Comparison of ENCODE assay signal across 8 mouse cellular contexts in genomic region chr8:11774195-11775076, GRCm38 (mm10). TPM values are rescaled to one million over a fixed set of nuclear protein-coding genes. Genes with fewer than 3 reads are reported as not detected.
DNase-seq lines count a peak whose midpoint lies in the region; ATAC-seq lines count a peak whose summit lies in the region.

No protein-coding gene starts in this region.

- H3K4me3 ChIP-seq in megakaryocyte, embryonic 14.5 days (replicated peaks): peak overlapping the region; percentile 85
- H3K4me3 ChIP-seq in intestine, embryonic 14.5 days (ENCODE audit: low read depth, low read length): no peak overlapping the region
- H3K4me3 ChIP-seq in liver, embryonic 13.5 days (replicated peaks): no peak overlapping the region

- peak; percentile 58 for DNase-seq in intestine, embryonic 14.5 days (ENCODE audit: low spot score)
- DNase-seq in liver, embryonic 13.5 days: no peak
- peak; percentile 55 for DNase-seq in urinary bladder, adult 2 months (ENCODE audit: low spot score)
- DNase-seq in thymus, postnatal 14 days: no peak
- DNase-seq in adrenal gland, adult 2 months: no peak
- DNase-seq in adrenal gland, postnatal 36 days: no peak

- H3K9ac ChIP-seq in intestine, embryonic 14.5 days (ENCODE audit: low read length): no peak overlapping the region
- H3K9ac ChIP-seq in liver, embryonic 13.5 days: no peak overlapping the region

- peaks cover 65% of the 10 kb centered on the region for H3K36me3 ChIP-seq in megakaryocyte, embryonic 14.5 days (replicated peaks; ENCODE audit: low read length)
- H3K36me3 ChIP-seq in intestine, embryonic 14.5 days (ENCODE audit: control insufficient read depth, insufficient read depth, low read length): no peaks in the 10 kb centered on the region
- H3K36me3 ChIP-seq in liver, embryonic 13.5 days: 0 out of 2 replicates have a peak, but pooled peaks cover 3% of the 10 kb centered on the region

- no peaks in the 10 kb centered on the region for H3K27me3 ChIP-seq in megakaryocyte, embryonic 14.5 days (replicated peaks)
- H3K27me3 ChIP-seq in intestine, embryonic 14.5 days (replicated peaks; ENCODE audit: control insufficient read depth, insufficient read depth, low read length): no peaks in the 10 kb centered on the region
- H3K27me3 ChIP-seq in liver, embryonic 13.5 days: no peaks in the 10 kb centered on the region; the same call in 1 of the 2 replicates

- peaks cover 99% of the 10 kb centered on the region for H3K4me1 ChIP-seq in megakaryocyte, embryonic 14.5 days
- H3K4me1 ChIP-seq in intestine, embryonic 14.5 days (replicated peaks; ENCODE audit: control insufficient read depth, insufficient read depth, low read length): peaks cover 18% of the 10 kb centered on the region
- H3K4me1 ChIP-seq in liver, embryonic 13.5 days (replicated peaks): peaks cover 60% of the 10 kb centered on the region

- H3K4me2 ChIP-seq in intestine, embryonic 14.5 days (ENCODE audit: low read length): no peak overlapping the region
- no peak overlapping the region for H3K4me2 ChIP-seq in liver, embryonic 13.5 days

- ATAC-seq in megakaryocyte, adult 5-6 weeks (ENCODE audit: poor library complexity, severe bottlenecking): no peak
- no peak for ATAC-seq in intestine, embryonic 14.5 days (replicated peaks; ENCODE audit: low FRiP score, low TSS enrichment, low read depth)
- ATAC-seq in liver, embryonic 13.5 days (ENCODE audit: low read depth): no peak

- 75% methylated on average over 17 of the region's 17 CpGs for WGBS in intestine, embryonic 14.5 days
- 38% methylated on average over 17 of the region's 17 CpGs for WGBS in liver, embryonic 13.5 days (ENCODE audit: insufficient replicate concordance)

- no peaks in the 10 kb centered on the region for H3K9me3 ChIP-seq in megakaryocyte, embryonic 14.5 days
- H3K9me3 ChIP-seq in intestine, embryonic 14.5 days (ENCODE audit: control insufficient read depth, low read length): no peaks in the 10 kb centered on the region
- no peaks in the 10 kb centered on the region for H3K9me3 ChIP-seq in liver, embryonic 13.5 days (replicated peaks)

- H3K27ac ChIP-seq in intestine, embryonic 14.5 days (ENCODE audit: low read depth): no peak overlapping the region; the same call in 1 of the 2 replicates
- H3K27ac ChIP-seq in liver, embryonic 13.5 days: 0 out of 2 replicates have a peak overlapping the region, but pooled peaks have one; percentile 54

RNA-seq across cellular contexts. Expression of gene Arhgef7, which starts 46.9 kb away (rescaled TPM):
- 44.5 and 95.5 TPM in 2 replicates for polyA plus RNA-seq in megakaryocyte, embryonic 14.5 days (2012; ENCODE audit: insufficient read depth, low replicate concordance)
- total RNA-seq in megakaryocyte, adult 5-6 weeks (2015): 39.5 and 48.5 TPM in 2 replicates
- 25.0 and 27.0 TPM in 2 replicates for total RNA-seq in megakaryocyte, adult 5-6 weeks (2017)
- 33.9 and 34.4 TPM in 2 replicates for polyA plus RNA-seq in intestine, embryonic 14.5 days (2014; fragmentation: Nextera tagmentation; extraction: Ambion mirVana)
- polyA plus RNA-seq in liver, embryonic 13.5 days (2015; fragmentation: Nextera tagmentation; extraction: Ambion mirVana): 9.4 and 11.5 TPM in 2 replicates
- polyA plus RNA-seq in urinary bladder, adult 2 months (2012; rRNA removed): 31.5 and 43.8 TPM in 2 replicates
- 10 to 100 TPM; 39.3 to 41.8 TPM for total RNA-seq in adrenal gland, adult 2 months (2021)
- polyA plus RNA-seq in adrenal gland, adult 2 months (2012; rRNA removed): 22.2 and 29.9 TPM in 2 replicates
- 10 to 100 TPM; 40.7 to 45.5 TPM for total RNA-seq in adrenal gland, postnatal 36 days (2021)

Comparison
In these comparisons a context has a peak if more than half of its experiments do, and no peak if none do; other contexts are left out.
1. DNase-seq: peak in intestine, embryonic 14.5 days (single experiment) and urinary bladder, adult 2 months (single experiment); none in liver, embryonic 13.5 days (single experiment), thymus, postnatal 14 days (single experiment), adrenal gland, adult 2 months (single experiment) and adrenal gland, postnatal 36 days (0 of 2).